Mouse (Mus musculus) intestine, postnatal 0 days (tissue): ENCODE data around the gene Vrk3. TPM values are rescaled to one million over a fixed set of nuclear protein-coding genes. Genes with fewer than 3 reads are reported as not detected.
A peak's percentile ranks its signal among the peaks of the same experiment; 100 is the strongest.

Experiments
- ATAC-seq: fragments of 200-750 bp; cut with Nextera tagmentation; 2 replicates; pipeline ENCODE4 v1.8.0; 2017; ENCODE audit warnings: mild to moderate bottlenecking, moderate TSS enrichment, moderate library complexity
- H3K27ac ChIP-seq: fragments of 300-500 bp; sonication (generic); 2 replicates; pipeline ENCODE4 v1.5.1; 2014; ENCODE audit warnings: mild to moderate bottlenecking, low read depth, low read length, moderate library complexity
- H3K27me3 ChIP-seq: fragments of 300-500 bp; sonication (generic); replicated peaks from 2 replicates; pipeline ENCODE4 v1.6.1; 2014; ENCODE audit warnings: low read length, mixed read lengths; ENCODE audit not compliant: control insufficient read depth, insufficient read depth
- H3K36me3 ChIP-seq: fragments of 300-500 bp; sonication (generic); 2 replicates; pipeline ENCODE4 v1.6.1; 2014; ENCODE audit warnings: mild to moderate bottlenecking, moderate library complexity; ENCODE audit not compliant: control insufficient read depth, insufficient read depth
- H3K4me1 ChIP-seq: fragments of 300-500 bp; sonication (generic); replicated peaks from 2 replicates; pipeline ENCODE4 v1.6.1; 2014; ENCODE audit warnings: antibody characterized with exemption, low read length, mixed read lengths; ENCODE audit not compliant: control insufficient read depth, insufficient read depth
- H3K4me2 ChIP-seq: fragments of 300-500 bp; sonication (generic); replicated peaks from 2 replicates; pipeline ENCODE4 v1.6.1; 2014; ENCODE audit warnings: low read depth, mild to moderate bottlenecking, moderate library complexity
- H3K4me3 ChIP-seq: fragments of 300-500 bp; sonication (generic); 2 replicates; pipeline ENCODE4 v1.5.1; 2014; ENCODE audit warnings: low read depth, low read length
- H3K9ac ChIP-seq: fragments of 300-500 bp; sonication (generic); 2 replicates; pipeline ENCODE4 v1.6.1; 2014; ENCODE audit warnings: mild to moderate bottlenecking, low read depth, low read length
- H3K9me3 ChIP-seq: fragments of 300-500 bp; sonication (generic); 2 replicates; pipeline ENCODE4 v1.6.1; 2016; ENCODE audit warnings: mixed run types; ENCODE audit not compliant: control insufficient read depth
- CTCF ChIP-seq: sonication (generic); IDR thresholded peaks from 2 replicates; pipeline ENCODE4 v1.5.1; 2016; ENCODE audit warnings: low read depth, mild to moderate bottlenecking, control low read depth, antibody characterized with exemption, moderate library complexity
- WGBS: fragments of 180-500 bp; shearing (Covaris S2); extraction: QIAGEN DNeasy Blood & Tissue Kit; methylation state at CpG from one replicate; pipeline ENCODE4 v1.1.7; 2014; 5-methylcytosine and 5-hydroxymethylcytosine counted together
- polyA plus RNA-seq: library from polyadenylated mRNA; unstranded; fragments of >200 nt; fragmentation: Nextera tagmentation; extraction: Ambion mirVana; gene quantifications from 2 replicates; pipeline ENCODE4 v1.2.1, GENCODE M21; 2015

The Vrk3 gene
- polyA plus RNA-seq, 1 experiment from 2014 or later: 35.1 TPM

- 0 out of 2 replicates have a peak overlapping the region, but pooled peaks have one; percentile 21 for H3K27ac ChIP-seq
- no peaks in the 10 kb centered on the region for H3K27me3 ChIP-seq
- H3K4me3 ChIP-seq: peak overlapping the region; percentile 12; the same call in 1 of the 2 replicates
- H3K36me3 ChIP-seq: peaks cover 2% of the 10 kb centered on the region; the same call in 1 of the 2 replicates
- H3K9ac ChIP-seq: 0 out of 2 replicates have a peak overlapping the region, but pooled peaks have one; percentile 31
- peaks cover 16% of the 10 kb centered on the region for H3K4me1 ChIP-seq
- no peak for TF ChIP-seq CTCF
- no peaks in the 10 kb centered on the region for H3K9me3 ChIP-seq
- peak overlapping the region; percentile 84 for H3K4me2 ChIP-seq
- WGBS: 20% methylated on average over 6 of the region's 6 CpGs
- ATAC-seq: no peak
These were observed 70.6 kb downstream of the Vrk3 start for GRCm38 (mm10) chr7:44818751-44819235.

- H3K36me3 ChIP-seq: no peaks in the 10 kb centered on the region; the same call in 1 of the 2 replicates
- no peak for TF ChIP-seq CTCF
- no peaks in the 10 kb centered on the region for H3K9me3 ChIP-seq
- H3K4me1 ChIP-seq: peaks cover 16% of the 10 kb centered on the region
- H3K27me3 ChIP-seq: no peaks in the 10 kb centered on the region
- 85% methylated on average over 2 of the region's 2 CpGs for WGBS
- ATAC-seq: no peak
- H3K9ac ChIP-seq: 0 out of 2 replicates have a peak overlapping the region, but pooled peaks have one; percentile 31
- no peak overlapping the region for H3K4me3 ChIP-seq
- H3K4me2 ChIP-seq: peak overlapping the region; percentile 84
- H3K27ac ChIP-seq: 0 out of 2 replicates have a peak overlapping the region, but pooled peaks have one; percentile 21
These were observed 71.2 kb downstream of the Vrk3 start for GRCm38 (mm10) chr7:44819391-44819790.

GRCm38 (mm10) chr7:44819863-44820262 is 71.7 kb downstream of the Vrk3 start:
- peak overlapping the region; percentile 18 for H3K4me2 ChIP-seq
- no peak for ATAC-seq
- no peaks in the 10 kb centered on the region for H3K27me3 ChIP-seq
- peaks cover 16% of the 10 kb centered on the region for H3K4me1 ChIP-seq
- no peaks in the 10 kb centered on the region; the same call in 1 of the 2 replicates for H3K36me3 ChIP-seq
- 0 out of 2 replicates have a peak overlapping the region, but pooled peaks have one; percentile 22 for H3K9ac ChIP-seq
- H3K9me3 ChIP-seq: no peaks in the 10 kb centered on the region
- 0 out of 2 replicates have a peak overlapping the region, but pooled peaks have one; percentile 21 for H3K27ac ChIP-seq
- TF ChIP-seq CTCF: no peak
- H3K4me3 ChIP-seq: no peak overlapping the region
- 37% methylated on average over 5 of the region's 5 CpGs for WGBS

- ATAC-seq: no peak
- 61% methylated on average over 3 of the region's 3 CpGs for WGBS
- Histone ChIP-seq H3K9me3 (no peaks in the 10 kb centered on the region), H3K27me3 (no peaks in the 10 kb centered on the region), H3K4me3 (no peak overlapping the region), H3K27ac (no peak overlapping the region), H3K4me1 (peaks cover 16% of the 10 kb centered on the region), H3K9ac (no peak overlapping the region), H3K36me3 (no peaks in the 10 kb centered on the region; the same call in 1 of the 2 replicates), H3K4me2 (peak overlapping the region; percentile 18; the same call in 1 of the 2 replicates)
- no peak for TF ChIP-seq CTCF
These were observed 72.3 kb downstream of the Vrk3 start for GRCm38 (mm10) chr7:44820525-44820924.

GRCm38 (mm10) chr7:44821666-44822448 is 73.6 kb downstream of the Vrk3 start:
- H3K4me3 ChIP-seq: no peak overlapping the region
- 78% methylated on average over 7 of the region's 7 CpGs for WGBS
- TF ChIP-seq CTCF: peak; percentile 48
- H3K9me3 ChIP-seq: no peaks in the 10 kb centered on the region
- peaks cover 16% of the 10 kb centered on the region for H3K4me1 ChIP-seq
- no peak overlapping the region for H3K4me2 ChIP-seq
- ATAC-seq: no peak
- H3K27ac ChIP-seq: no peak overlapping the region
- H3K9ac ChIP-seq: no peak overlapping the region
- no peaks in the 10 kb centered on the region for H3K27me3 ChIP-seq
- no peaks in the 10 kb centered on the region; the same call in 1 of the 2 replicates for H3K36me3 ChIP-seq

GRCm38 (mm10) chr7:44823409-44823808 is 75.2 kb downstream of the Vrk3 start:
- H3K9me3 ChIP-seq: no peaks in the 10 kb centered on the region
- no peak overlapping the region for H3K4me2 ChIP-seq
- H3K9ac ChIP-seq: no peak overlapping the region
- no peaks in the 10 kb centered on the region for H3K27me3 ChIP-seq
- H3K27ac ChIP-seq: no peak overlapping the region
- WGBS: 28% methylated on average over 7 of the region's 7 CpGs
- H3K4me1 ChIP-seq: peaks cover 9% of the 10 kb centered on the region; the same call in 1 of the 2 replicates
- ATAC-seq: no peak
- peaks cover 3% of the 10 kb centered on the region; the same call in 1 of the 2 replicates for H3K36me3 ChIP-seq
- no peak overlapping the region for H3K4me3 ChIP-seq
- peak; percentile 50 for TF ChIP-seq CTCF
